Mouse (Mus musculus) adrenal gland, postnatal 36 days (tissue): ENCODE measurements around the gene Gm9903. TPM values are rescaled to one million over a fixed set of nuclear protein-coding genes. Genes with fewer than 3 reads are reported as not detected.

Source experiments
- DNase-seq, 2 experiments: peaks; one replicate each; pipeline ENCODE4 v3.0.0; 2021; ENCODE audit warnings: mixed read lengths in 1 of 2
- long read RNA-seq, 2 experiments: library from polyadenylated mRNA; stranded (forward); transcript quantifications; one replicate each; pipeline ENCODE4 v2.0.0; 2021; ENCODE audit warnings: borderline sequencing depth in 2 of 2
- total RNA-seq, 2 experiments: library from RNA; stranded (reverse); gene quantifications; 2 replicates each; pipeline ENCODE4 v1.2.3; 2021

Gm9903 gene
- under 1 TPM; 0.30 to 0.36 TPM for total RNA-seq
- long read RNA-seq, experiment 1, result 0 reads
- long read RNA-seq, experiment 2, result 0 reads

DNA sequence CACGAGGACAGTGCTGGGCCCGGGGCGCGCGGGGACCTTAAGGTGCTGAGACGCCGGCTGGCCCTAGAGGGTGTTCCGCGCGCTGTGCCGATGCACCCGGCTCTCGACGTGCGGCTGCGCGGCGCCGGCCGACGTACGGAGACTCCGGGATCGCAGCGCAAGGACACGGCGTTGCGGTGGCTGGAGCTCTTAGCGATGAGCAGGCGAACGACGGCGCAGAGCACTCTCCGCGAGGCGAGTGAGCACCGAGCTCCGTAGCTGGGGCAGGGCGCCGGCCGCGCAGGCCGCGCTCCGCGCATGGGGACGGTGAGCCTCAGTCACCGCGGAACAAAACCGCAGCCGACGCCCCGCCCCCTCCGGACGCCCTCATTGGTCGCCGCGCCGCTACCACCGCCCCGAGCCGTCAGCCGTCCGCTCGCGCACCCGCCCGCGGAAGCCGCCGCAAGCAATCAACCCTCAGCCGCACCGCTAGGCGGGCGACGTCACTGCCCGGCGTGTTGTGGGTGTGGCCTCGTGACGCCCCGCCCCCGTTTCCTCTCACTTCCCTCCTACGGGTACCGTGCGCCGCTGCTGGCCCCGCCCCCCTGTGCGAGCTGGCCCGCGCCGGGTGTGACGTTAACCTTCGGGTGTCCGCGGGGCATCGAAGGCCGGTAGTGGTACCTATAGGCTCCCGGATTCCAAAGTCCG, at the start of gene Gm9903, which contains the start of gene Fam53a:
Gene Gm9903, plus strand, starts transcription at position 625 of the 687 bp plus-strand sequence.
Gene Fam53a, minus strand, starts transcription at position 335 of the 687 bp plus-strand sequence.
- DNase-seq, result peak; percentile 100

GRCm38 (mm10) chr5:33580336-33580735, 49.4 kb upstream of the Gm9903 start:
- no peak for DNase-seq

GRCm38 (mm10) chr5:33587498-33588058, 42.1 kb upstream of the Gm9903 start:
- DNase-seq, result no peak

- DNase-seq, result no peak
Observed at GRCm38 (mm10) chr5:33588066-33588465, 41.7 kb upstream of the Gm9903 start.

- DNase-seq, result peak; percentile 77 to 85
Observed at GRCm38 (mm10) chr5:33589221-33589888, 40.4 kb upstream of the Gm9903 start.

- DNase-seq, result no peak
Observed at GRCm38 (mm10) chr5:33593620-33594019, 36.1 kb upstream of the Gm9903 start.

DNA sequence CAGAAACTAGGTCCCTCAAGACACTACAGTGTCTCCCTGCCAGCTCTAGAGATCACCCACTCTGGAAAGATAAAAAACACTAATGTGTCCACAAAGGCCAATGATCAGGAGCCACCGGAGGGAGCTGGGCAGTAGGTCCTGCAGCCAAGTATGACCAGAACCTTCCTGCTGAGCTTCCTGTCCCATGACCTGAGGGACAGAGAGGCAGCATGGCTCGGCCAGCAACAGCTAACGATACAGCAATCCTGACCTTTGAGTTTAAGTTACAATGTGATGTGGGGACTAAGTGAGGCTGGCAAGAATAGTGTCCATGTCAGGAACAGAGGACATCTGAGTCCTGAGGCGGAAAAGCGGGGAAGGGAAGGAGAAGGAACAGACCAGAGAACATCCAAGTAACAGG, 24.4 kb upstream of the Gm9903 start:
- no peak for DNase-seq

- DNase-seq, result no peak
Observed at GRCm38 (mm10) chr5:33606631-33607030, 23.1 kb upstream of the Gm9903 start.

DNA sequence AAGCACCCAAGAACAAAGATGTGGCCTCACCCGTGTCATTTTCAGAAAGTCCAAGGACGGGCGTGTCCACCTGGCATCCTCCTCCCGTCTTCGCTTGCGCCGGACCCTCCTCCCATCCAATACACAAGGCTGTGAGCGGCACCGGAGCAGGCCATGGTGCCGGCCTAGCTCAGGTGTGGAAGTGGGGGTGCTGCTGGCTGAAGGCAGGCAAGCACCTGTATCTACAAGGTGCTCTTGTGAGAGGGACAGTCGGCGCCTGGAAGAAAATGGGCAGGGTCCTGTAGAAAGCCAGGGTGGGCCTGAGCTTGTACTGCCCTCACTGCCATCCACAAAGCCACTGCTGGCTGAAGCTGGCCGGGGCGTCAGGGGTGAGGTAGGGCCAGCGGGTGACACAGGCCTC, 22.3 kb upstream of the Gm9903 start:
- DNase-seq, result no peak

DNA sequence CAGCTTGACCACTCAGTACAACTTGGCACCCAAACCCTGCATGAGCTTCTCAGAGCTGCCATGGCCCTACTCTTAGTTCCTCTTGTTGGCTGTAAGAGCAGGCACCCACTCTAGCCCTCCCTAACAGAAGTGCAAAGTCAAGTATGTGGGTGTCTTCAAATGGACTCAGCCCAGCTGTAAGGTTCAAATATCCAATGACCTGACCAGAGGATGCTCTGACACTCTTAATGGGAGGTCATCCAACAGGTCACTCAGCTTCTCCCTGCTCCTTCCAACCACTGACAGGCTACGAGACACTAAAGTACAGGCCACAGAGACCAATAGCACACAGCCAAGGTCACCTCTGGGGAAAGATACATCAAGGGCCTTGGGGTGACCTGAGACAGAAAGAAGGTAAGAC, 20.5 kb upstream of the Gm9903 start:
- no peak for DNase-seq

- DNase-seq, result no peak
Observed at GRCm38 (mm10) chr5:33611795-33612194, 17.9 kb upstream of the Gm9903 start.

GRCm38 (mm10) chr5:33614391-33614790, 15.3 kb upstream of the Gm9903 start:
- peak; percentile 69 to 80 for DNase-seq

- DNase-seq, result no peak
Observed at GRCm38 (mm10) chr5:33622671-33623070, 7.1 kb upstream of the Gm9903 start.

GRCm38 (mm10) chr5:33623766-33624165, 6.0 kb upstream of the Gm9903 start:
- no peak for DNase-seq

GRCm38 (mm10) chr5:33627968-33628367, 1.8 kb upstream of the Gm9903 start:
- peak; percentile 65 to 67 for DNase-seq

GRCm38 (mm10) chr5:33628820-33629300, 865 bp upstream of the Gm9903 start:
- peak; percentile 72 to 74 for DNase-seq

DNA sequence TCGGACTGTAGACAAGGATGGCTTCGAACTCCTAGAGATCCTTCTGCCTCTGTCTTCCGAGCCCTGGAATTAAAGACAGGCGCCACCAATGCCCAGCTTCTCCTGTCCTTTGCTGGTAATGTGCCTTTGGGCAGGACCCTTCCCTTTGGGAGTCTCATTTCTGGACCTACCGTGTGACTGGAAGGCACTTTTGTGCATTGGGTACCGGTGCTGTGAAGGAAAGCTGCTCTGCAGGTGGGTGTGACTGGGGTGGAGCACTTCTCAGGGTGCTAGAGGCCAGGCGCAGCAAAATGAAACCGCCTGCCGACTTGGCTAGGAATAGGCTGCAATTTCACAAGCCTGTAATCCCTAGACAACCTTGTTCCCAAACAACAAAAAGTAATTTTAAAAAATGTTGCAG, 336 bp downstream of the Gm9903 start:
- DNase-seq, result peak; percentile 34 to 48

- no peak for DNase-seq
Observed at GRCm38 (mm10) chr5:33630615-33631014, 890 bp downstream of the Gm9903 start.

DNA sequence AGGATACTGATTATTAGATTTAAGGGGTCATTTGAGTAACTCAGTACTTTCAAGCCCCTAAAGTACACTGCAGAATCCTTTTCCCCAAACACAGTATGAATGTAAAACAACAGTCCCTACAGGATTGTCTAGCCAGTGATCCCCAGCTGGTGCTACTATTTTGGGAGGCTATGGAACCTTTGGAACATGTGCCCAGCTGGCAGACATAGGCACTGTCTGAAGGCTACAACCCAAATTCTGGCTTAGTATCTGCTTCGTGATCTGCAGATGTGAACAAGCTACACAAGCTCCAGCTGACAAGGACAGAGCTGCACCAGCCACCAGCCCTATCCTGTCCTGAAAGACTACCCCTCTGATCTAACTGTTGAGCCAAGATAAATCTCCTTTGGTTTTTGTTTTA, 2.8 kb downstream of the Gm9903 start:
- no peak for DNase-seq

DNA sequence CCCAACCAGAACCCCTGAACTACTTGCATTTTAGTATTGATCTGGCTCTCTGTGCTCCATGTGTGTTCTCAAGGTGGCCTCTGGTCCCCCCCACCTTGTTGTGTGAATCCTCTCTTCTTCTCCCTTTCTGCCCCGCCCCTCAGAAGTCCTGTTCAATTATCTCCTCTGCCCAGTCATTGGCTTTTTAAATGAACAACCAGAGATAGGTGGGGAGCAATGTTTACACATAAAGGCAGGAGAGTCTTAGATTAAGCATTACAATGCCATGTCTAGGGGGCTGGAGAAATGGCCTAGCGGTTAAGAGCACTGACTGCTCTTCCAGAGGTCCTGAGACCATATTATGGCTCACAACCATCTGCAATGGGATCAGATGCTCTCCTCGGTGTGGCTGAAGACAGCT, 5.6 kb downstream of the Gm9903 start:
- no peak for DNase-seq

- no peak for DNase-seq
Observed at GRCm38 (mm10) chr5:33637606-33638350, 8.1 kb downstream of the Gm9903 start.

- no peak for DNase-seq
Observed at GRCm38 (mm10) chr5:33638826-33639225, 9.1 kb downstream of the Gm9903 start.
